Mouse (Mus musculus): ENCODE results near the gene Sgpp2.

DNA sequence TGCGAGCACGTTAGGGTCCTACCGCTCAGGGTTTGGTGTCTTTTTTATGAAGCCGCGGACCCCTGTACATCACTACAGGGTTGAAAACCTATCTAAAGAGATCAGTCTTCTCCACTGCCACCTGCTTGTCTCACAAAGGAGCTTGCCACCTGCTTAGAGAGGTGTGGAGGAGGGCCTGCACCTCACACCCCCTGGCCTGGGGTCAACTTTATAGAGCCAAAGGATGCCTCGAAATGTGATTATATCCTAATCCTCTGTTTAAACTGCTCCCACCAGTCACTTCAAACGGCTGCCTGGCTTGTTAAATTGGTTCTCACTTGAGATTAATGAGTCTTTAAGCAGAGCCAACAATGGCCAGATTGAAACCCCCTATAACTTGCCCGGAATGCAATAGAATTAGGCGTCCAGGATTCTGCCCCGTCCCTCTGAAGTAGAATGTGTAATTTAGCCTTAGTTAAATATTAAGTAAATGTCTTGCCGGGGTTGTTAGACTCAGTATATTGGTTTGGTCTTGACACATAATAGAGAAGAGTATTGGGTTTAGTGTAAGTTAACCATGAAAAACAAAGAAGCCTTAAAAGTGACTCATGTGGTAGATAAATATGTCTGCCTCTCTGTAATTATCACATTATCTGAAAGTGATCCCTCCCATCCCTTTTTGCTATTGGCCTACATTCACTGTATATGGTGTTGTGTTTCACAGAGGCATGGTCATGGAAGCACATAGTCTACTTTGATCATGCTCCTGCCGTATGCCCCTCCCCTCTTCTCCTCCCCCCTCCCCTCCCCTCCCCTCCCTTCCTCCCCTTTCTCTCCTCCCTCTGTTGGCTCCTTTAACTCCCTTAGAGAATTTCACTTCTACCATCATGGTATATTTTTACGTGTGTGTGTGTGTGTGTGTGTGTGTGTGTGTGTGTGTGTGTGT, 54.1 kb downstream of the Sgpp2 start:
- TF ChIP-seq ZC3H11A (IDR thresholded peaks at IDR 0.05; ENCODE audit: borderline replicate concordance, low read depth, low read length) (no peak), ZNF384 (IDR thresholded peaks at IDR 0.05; ENCODE audit: low read depth, low read length) (no peak), HCFC1 (IDR thresholded peaks at IDR 0.05; ENCODE audit: borderline replicate concordance, insufficient read depth, low read length) (no peak), MAFK (IDR thresholded peaks at IDR 0.05; ENCODE audit: insufficient read depth, low read depth, low read length) (no peak)

All from ES-E14 (cell line).